Mouse (Mus musculus) layer of hippocampus, adult 11-12 months (tissue): ENCODE measurements around the gene Satb2.
A peak's percentile ranks its signal among the peaks of the same experiment; 100 is the strongest.

Experiments
- DNase-seq: peaks from one replicate; pipeline ENCODE4 v3.0.0; 2022; ENCODE audit warnings: low spot score

Satb2 gene

GRCm38 (mm10) chr1:56978151-56978700 is at the start of gene Satb2:
Gene Satb2 (minus strand): TSS chr1:56978650.
- no peak for DNase-seq

DNA sequence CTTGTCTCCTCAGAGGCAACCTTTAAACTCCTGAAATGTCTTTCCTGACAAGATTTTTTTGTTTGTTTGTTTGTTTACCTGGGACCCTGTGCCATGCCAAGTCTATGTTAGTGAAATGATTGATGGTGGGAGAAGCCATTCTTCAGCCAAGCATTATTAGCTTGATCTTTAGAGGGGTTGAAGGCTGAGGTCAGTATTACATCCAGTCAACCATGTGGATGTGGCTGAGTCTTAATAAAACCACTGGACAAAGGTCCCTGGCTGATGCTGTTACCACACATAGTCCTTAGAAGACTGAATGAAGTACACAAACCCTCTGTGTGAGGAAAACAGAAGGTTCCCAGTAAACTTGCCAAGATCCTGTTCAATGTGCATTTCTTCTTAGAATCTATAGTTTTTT is 40.5 kb upstream of the Satb2 start:
- DNase-seq = no peak

- no peak for DNase-seq
Observed at GRCm38 (mm10) chr1:57013856-57014255, 35.4 kb upstream of the Satb2 start.

GRCm38 (mm10) chr1:57009171-57009570 is 30.7 kb upstream of the Satb2 start:
- DNase-seq = no peak

DNA sequence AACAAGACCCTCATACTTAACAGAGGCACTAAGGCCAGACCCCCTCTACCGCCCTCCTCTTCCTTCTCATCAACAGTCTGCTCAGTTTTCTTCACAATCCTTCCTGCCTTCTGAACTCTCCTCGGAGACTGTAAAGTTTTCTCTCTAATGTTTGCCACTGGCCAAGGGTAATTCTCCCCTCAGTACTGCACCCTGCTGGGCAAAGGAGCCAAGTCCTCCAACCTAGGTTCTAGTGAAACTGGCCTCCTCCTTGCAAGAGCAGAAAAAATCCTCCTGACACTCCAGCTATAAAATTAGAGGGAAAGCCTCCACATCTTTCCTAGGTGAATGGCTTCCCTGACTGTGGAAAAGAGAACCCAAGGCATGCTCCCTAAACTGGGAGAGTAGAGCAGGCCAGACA is 16.6 kb upstream of the Satb2 start:
- no peak for DNase-seq

DNA sequence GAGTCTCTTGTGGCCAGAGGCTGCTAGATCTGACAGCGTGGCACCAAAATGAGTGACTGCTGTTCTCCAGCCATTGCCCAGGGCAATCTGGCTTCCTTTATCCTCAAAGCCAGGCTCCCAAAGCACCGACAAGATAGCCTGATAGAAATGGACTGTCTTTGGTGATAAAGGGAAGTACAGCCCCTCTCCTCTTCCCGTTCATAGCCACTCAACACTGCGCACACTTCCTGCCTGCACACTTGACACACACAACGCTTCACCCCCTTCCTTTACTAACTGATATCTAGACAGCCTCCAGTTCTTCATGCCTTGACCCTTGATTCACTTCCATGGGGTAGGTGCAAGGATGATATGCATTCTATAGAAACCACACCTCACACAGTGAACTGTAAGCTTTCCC is 13.9 kb upstream of the Satb2 start:
- no peak for DNase-seq

DNA sequence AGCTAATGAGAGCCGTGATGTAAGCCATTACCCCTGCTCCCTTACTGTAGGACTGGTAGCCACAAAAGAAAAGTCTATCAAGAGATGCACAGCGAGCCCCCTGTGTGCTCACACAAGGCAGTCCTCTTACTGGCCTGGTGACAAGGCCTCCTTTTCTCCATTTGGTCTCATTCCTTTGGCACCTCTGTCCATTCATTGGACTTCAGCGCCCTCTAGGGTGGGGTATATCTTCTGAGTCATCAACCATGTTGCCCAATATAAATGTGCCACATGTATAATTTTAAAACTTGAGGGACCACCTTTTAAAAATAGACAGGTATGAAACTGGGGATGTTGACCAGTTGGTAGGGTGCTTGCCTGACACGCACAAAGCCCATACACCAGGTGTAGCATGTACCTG is 13.2 kb upstream of the Satb2 start:
- peak; percentile 35 for DNase-seq

DNA sequence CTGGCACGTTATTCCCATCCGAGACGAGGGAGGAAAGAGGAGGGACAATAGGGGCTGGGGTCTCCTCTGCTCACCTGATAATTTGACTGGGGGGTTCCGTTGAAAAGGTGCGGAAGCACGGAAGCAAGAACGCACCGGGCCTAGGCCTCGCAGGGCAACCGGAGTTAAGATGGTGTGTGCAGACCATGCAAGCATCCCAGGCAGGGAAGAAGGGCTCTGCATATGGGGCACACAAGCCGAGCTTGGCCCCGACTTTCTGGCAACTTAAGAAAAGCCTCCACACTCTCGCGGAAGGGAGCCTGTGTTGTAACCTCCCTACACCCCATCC is 6.0 kb upstream of the Satb2 start:
- DNase-seq = no peak

GRCm38 (mm10) chr1:56983771-56984482 is 5.5 kb upstream of the Satb2 start:
- DNase-seq = no peak

DNA sequence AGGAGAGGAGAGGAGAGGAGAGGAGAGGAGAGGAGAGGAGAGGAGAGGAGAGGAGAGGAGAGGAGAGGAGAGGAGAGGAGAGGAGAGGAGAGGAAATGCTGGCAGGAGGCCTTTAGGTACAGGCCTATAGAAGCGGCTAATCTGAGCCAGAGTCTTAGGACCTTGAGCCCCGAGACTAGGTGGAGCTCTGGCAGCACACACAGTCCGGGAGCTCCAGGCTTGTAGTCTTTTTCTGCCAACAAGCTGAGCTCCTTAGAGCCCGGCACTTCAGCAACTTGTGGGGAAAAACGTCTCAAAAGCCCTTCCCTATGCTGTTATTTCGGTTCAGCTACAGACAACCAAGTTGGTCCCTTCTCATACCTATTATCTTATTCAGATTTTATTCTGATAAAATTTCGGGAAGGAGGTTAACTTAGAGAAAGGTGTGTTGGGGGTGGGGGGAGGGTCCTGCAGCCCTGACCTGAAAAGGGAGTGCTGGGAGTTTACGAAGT is 4.7 kb upstream of the Satb2 start:
- no peak for DNase-seq

GRCm38 (mm10) chr1:56982631-56983030 is 4.2 kb upstream of the Satb2 start:
- DNase-seq = no peak

DNA sequence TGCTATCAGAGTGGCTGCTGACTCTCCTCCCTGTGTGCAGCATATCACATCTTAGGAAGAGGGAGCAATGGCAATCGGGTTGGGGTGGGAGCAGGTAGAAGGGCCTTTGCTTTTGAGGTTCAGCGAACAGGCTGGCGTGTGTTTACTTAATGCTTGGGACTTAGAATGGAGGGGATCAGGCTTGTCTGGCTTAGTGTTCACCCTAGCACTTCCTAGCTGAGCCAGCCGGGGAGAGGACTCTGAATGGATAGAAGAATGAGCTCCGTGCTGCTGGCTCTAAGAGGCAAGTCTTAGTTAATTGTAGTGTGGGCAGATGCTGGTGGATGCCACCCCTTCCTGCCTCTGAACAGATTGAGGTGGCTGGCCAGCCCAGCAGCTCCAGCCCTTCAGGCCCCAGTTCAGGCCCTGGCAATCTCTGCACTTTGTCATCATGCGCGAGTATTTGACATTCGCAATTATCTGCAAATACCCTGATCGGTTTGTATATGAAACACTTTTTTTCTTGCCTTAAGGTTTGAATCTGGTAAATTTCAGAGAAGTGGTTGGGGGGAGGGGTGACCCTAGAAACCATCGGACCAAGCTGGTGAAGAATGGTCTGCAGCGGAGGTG is 3.6 kb upstream of the Satb2 start:
- no peak for DNase-seq

GRCm38 (mm10) chr1:56981508-56981907 is 3.1 kb upstream of the Satb2 start:
- DNase-seq = no peak

- no peak for DNase-seq
Observed at GRCm38 (mm10) chr1:56980631-56981275, 2.3 kb upstream of the Satb2 start.

- no peak for DNase-seq
Observed at GRCm38 (mm10) chr1:56979531-56980395, 1.3 kb upstream of the Satb2 start.

DNA sequence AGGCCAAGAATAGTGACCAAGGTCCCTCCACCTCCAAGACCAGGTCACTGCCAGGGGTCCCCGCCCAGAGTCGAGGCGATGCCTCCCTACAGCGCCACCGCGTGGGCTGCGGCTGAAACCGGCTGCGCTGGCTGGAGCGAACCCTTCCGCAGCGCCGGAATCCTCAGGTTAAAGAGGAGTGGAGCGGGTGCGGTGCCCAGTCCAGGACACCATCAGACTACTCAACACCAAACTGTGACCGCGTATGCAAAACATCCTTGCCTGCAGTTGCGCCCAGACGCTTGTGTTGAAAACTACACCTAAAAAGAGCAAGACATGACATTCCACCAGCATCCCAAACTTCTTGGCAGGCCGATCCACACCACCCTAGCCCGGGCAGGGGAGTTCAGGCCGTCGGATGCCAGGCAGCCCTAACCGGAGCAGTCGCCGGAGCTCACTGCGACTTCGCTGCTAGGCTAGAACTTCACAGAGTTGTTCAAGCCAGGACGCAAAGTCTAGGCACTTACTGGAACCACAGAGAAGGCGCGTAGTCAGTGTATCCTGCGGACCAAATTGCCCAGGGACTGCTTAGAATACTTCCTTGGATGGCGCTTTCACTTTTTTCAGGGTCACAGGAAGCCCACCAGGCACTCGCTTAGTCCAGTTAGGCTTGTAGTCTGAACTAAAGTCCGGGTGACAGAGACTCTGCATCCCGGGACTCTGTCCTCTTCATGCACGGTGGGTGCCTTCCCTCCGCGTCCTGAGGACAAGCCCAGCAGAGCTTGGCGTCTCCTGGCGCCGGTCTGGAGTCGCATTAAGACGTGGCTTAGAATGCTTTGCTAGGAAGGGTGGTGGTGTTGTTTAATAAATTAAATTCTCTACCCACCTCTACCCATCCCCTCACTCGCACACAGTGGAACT is 999 bp downstream of the Satb2 start:
- DNase-seq = peak; percentile 53

DNA sequence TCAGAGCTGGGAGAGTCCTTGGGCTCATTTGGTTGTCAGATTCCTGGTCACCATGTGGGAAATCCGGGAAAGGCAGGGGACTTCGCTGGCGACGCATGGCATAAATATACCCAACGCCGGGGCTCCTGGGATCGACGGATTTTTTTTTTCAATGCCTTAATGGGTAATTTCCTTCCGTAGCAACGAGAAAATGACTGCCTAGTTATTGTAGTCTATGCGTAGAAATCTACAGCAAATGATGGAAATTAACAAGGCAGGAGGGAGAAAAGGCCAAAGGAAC is 1.7 kb downstream of the Satb2 start:
- no peak for DNase-seq

GRCm38 (mm10) chr1:56976044-56976824 is 2.2 kb downstream of the Satb2 start:
- DNase-seq = no peak

DNA sequence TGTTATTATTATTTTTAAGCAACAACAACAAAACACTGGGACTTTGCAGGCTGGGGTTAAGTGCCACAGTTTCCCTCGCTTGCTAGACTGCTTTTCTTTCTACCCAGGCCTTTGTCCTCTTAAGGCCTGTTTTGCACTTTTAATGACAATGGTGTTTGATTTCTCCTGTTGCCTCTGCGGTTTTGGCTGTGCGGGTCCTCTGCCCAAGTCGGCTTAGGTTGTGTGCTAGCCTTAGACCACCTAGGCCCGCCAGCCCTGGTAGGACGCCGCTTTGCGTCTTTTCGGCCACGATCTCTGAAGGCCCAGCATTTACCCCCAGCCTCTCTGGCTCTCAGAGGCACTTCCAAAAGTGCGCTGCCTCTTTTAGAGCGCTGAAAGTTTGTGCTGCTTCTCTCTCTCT is 2.9 kb downstream of the Satb2 start:
- DNase-seq = no peak

- DNase-seq = no peak
Observed at GRCm38 (mm10) chr1:56974187-56974586, 4.3 kb downstream of the Satb2 start.

DNA sequence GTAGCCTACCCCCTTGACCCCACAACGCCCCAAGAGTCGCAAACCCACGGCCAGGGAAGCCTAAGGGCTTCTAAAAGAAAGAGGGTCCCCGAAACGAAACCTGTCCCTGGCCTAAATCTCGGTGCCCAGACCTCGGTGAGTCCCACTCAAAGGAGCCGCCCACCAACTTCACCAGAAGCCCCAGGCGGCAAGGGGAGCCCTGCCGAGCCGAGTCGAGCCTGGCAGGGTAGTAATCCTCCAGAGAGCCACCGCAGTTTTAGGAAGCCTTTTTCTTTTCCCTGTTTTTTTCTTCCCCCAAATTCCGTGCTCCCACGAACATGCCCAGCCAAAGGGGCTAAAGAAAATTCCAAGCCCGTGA is 4.9 kb downstream of the Satb2 start:
- no peak for DNase-seq
